Mouse (Mus musculus) right cerebral cortex, postnatal 10 days (tissue): Measurements from ENCODE around the gene Tk1.
A peak's percentile ranks its signal among the peaks of the same experiment; 100 is the strongest.

Source experiments
- DNase-seq, 2 experiments: peaks; one replicate each; pipeline ENCODE4 v3.0.0; 2021; ENCODE audit warnings: low spot score in 2 of 2

Gene Tk1

GRCm38 (mm10) chr11:117823411-117823810 is 2.5 kb downstream of the Tk1 start:
- DNase-seq: no peak

- DNase-seq: no peak
Measured at GRCm38 (mm10) chr11:117822728-117823241, 3.1 kb downstream of the Tk1 start.

- no peak for DNase-seq
Measured at GRCm38 (mm10) chr11:117821868-117822267, 4.0 kb downstream of the Tk1 start.

- DNase-seq: no peak
Measured at GRCm38 (mm10) chr11:117820173-117820572, 5.7 kb downstream of the Tk1 start.

GRCm38 (mm10) chr11:117819095-117819494 is 6.8 kb downstream of the Tk1 start:
- no peak for DNase-seq

GRCm38 (mm10) chr11:117816389-117816996 is 9.4 kb downstream of the Tk1 start:
- DNase-seq: no peak

- DNase-seq: peak in 1 of 2 experiments; percentile 22
Measured at GRCm38 (mm10) chr11:117815850-117816249, 10.0 kb downstream of the Tk1 start.

GRCm38 (mm10) chr11:117814704-117815366 is 11.1 kb downstream of the Tk1 start:
- DNase-seq: no peak

- no peak for DNase-seq
Measured at GRCm38 (mm10) chr11:117813867-117814266, 12.0 kb downstream of the Tk1 start.

- peak; percentile 79 to 82 for DNase-seq
Measured at GRCm38 (mm10) chr11:117810401-117811046, 15.4 kb downstream of the Tk1 start.

- peak; percentile 50 to 74 for DNase-seq
Measured at GRCm38 (mm10) chr11:117809407-117810311, 16.2 kb downstream of the Tk1 start, which contains the start of the genes Gm20708 and Syngr2. Gene Gm20708, plus strand, starts transcription at chr11:117809668. Gene Syngr2, plus strand, starts transcription at chr11:117809668.

- DNase-seq: no peak
Measured at GRCm38 (mm10) chr11:117806781-117807180, 19.1 kb downstream of the Tk1 start.

- DNase-seq: no peak
Measured at GRCm38 (mm10) chr11:117803166-117803688, 22.7 kb downstream of the Tk1 start.

GRCm38 (mm10) chr11:117801650-117802049 is 24.2 kb downstream of the Tk1 start:
- no peak for DNase-seq

- no peak for DNase-seq
Measured at GRCm38 (mm10) chr11:117800038-117800437, 25.9 kb downstream of the Tk1 start.

- DNase-seq: no peak
Measured at GRCm38 (mm10) chr11:117799174-117799573, 26.7 kb downstream of the Tk1 start.

- no peak for DNase-seq
Measured at GRCm38 (mm10) chr11:117798160-117798541, 27.7 kb downstream of the Tk1 start.

- no peak for DNase-seq
Measured at GRCm38 (mm10) chr11:117797511-117798159, 28.3 kb downstream of the Tk1 start, which contains the start of gene 6030468B19Rik. Gene 6030468B19Rik, plus strand, starts transcription at chr11:117797660.

GRCm38 (mm10) chr11:117796954-117797353 is 28.9 kb downstream of the Tk1 start:
- DNase-seq: no peak

- DNase-seq: no peak
Measured at GRCm38 (mm10) chr11:117794035-117794551, 31.8 kb downstream of the Tk1 start.
